Mouse (Mus musculus) large intestine, adult 2 months (tissue): Measurements from ENCODE around the gene Ermap. TPM values are rescaled to one million over a fixed set of nuclear protein-coding genes. Genes with fewer than 3 reads are reported as not detected.
A peak's percentile ranks its signal among the peaks of the same experiment; 100 is the strongest.

Source experiments
- DNase-seq: peaks from one replicate; pipeline ENCODE4 v3.0.0-alpha.2; 2012; ENCODE audit warnings: low read depth, low spot score
- whole genome bisulfite sequencing: fragments of 180-500 bp; shearing (Covaris S2); methylation state at CpG from one replicate; pipeline ENCODE4 v1.1.7; 2018; 5-methylcytosine and 5-hydroxymethylcytosine counted together
- polyA plus RNA-seq: library from polyadenylated mRNA; depleted of rRNA; stranded (reverse); fragments of >200 nt; gene quantifications from 2 replicates; pipeline ENCODE4 v1.2.3, GENCODE M21; 2012; rRNA removed

The Ermap gene
- polyA plus RNA-seq, 1 experiment = 0.10 TPM

GRCm38 (mm10) chr4:119142230-119142871 is 47.5 kb downstream of the Ermap start:
- no peak for DNase-seq
- WGBS = 34% methylated on average over 24 of the region's 24 CpGs

DNA sequence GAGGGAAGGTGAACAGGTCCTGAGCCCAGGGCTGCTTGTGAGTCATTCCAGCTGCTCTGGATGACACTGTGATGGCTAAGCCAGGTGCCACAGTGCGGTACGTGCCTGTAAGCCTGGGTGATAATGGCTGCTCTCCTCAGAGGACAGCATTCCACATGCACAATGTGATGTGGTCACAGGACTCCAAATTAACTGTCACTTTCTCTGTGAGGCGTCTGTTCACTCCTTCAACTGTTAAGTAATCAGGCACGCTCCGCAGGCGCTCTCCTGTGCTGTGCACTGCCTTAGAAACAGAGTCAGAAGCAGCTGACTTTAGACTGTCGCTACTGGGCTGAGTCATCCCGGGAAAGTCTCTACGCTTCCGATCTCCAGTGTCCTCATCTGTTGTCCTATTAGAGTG is 48.6 kb downstream of the Ermap start:
- WGBS = 75% methylated on average over 10 of the region's 10 CpGs
- no peak for DNase-seq

DNA sequence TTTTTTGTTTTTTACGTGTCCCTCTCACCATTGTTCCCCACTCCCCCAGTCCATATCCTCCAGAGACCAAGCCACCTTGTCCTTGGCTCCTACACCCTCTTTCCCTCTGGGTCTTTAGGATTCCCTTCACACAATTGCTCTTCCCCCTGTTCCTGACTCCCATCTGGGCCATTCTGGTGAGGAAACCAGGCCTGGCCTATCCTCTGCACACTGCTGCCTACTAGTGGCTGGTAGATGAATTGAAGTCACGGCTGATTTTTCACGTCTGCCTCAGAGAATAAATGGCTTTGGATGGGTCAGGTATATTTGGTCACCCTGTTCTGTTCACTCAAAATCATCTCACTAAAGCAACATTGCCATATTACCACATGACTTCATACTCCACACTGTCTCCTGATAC is 49.7 kb downstream of the Ermap start:
- DNase-seq = no peak
- 49% methylated on average over 3 of the region's 3 CpGs for WGBS

DNA sequence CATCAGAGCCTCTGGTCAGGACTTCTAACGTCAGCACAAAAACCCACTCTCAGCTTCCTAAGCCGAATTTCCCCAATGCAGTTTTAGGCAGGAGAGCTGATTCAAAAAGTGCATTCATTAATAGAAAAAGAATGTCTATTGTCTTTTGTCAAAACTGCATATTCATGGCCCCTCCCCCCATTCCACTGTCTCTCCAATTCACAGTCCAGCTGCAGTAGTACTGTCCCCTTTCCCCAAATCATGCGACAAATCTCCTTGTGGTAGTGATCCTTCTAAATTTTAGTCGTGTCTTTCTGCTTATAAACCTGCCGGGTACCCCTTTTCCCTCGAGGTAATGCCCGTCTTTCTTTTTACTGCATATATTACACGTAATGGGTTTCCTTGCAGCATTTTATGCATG is 51.0 kb downstream of the Ermap start:
- no peak for DNase-seq
- 68% methylated on average over 8 of the region's 8 CpGs for WGBS

GRCm38 (mm10) chr4:119138171-119138570 is 51.6 kb downstream of the Ermap start:
- DNase-seq = peak; percentile 75
- WGBS = 17% methylated on average over 18 of the region's 18 CpGs

GRCm38 (mm10) chr4:119137313-119137712 is 52.5 kb downstream of the Ermap start:
- 50% methylated on average over 8 of the region's 8 CpGs for WGBS
- no peak for DNase-seq

DNA sequence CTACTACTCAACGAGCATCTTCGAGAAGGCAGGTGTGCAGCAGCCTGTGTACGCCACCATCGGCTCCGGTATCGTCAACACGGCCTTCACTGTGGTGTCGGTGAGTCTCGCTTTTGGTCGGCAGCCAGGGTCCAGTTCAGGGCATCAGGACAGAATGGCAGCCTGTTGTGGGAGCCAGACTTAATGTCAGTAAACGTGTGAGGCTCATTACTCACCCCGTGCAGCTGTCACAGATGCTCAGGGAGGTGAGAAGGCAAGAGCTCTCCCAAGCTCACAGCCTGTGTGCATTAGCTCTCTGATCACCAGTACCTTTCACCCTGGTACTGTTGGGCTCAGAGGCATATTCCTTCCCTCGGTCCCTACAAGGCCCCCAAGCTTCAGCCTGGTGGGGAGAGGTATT is 56.0 kb downstream of the Ermap start:
- 93% methylated on average over 13 of the region's 13 CpGs for WGBS

DNA sequence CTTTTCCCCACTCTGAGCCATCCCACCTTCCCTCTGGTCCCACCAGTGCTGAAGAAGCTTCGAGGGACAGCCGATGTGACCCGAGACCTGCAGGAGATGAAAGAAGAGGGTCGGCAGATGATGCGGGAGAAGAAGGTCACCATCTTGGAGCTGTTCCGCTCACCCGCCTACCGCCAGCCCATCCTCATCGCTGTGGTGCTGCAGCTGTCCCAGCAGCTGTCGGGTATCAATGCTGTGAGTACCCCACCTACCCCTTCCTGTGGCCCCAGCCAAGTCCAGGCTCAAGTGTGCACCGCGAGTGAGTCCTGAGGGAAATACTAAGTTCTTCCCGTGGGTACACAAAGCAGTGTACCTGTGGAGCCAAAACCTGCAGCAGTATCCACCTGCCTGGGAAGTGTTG is 56.5 kb downstream of the Ermap start:
- 90% methylated on average over 13 of the region's 13 CpGs for WGBS

More for the DNA sequence above, 56.0 kb downstream of the Ermap start:
- DNase-seq = no peak

GRCm38 (mm10) chr4:119131189-119131910 is 58.5 kb downstream of the Ermap start:
- WGBS = 47% methylated on average over 8 of the region's 8 CpGs
- no peak for DNase-seq

More for the DNA sequence above, 56.5 kb downstream of the Ermap start:
- no peak for DNase-seq

DNA sequence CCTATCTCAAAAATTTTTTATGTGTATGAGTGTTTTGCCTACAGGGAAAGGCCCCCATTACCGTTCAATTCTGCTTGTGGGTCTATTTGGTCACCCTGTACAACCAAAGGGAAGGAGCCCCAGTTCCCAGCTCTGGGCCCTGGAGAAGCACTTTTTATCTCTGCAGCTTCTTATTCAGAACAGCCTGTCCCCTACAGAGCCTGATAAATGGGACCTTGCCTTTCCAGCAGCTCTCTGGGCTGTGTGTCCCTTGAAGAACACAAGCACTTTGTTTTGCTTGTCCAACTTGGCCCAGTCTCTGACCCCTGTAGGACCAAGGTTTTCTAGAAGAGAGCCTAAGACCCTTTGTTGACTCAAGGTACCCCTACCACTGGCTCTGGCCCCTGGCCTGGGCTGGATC is 60.7 kb downstream of the Ermap start:
- 91% methylated on average over 1 of the region's 1 CpGs for WGBS
- DNase-seq = no peak

DNA sequence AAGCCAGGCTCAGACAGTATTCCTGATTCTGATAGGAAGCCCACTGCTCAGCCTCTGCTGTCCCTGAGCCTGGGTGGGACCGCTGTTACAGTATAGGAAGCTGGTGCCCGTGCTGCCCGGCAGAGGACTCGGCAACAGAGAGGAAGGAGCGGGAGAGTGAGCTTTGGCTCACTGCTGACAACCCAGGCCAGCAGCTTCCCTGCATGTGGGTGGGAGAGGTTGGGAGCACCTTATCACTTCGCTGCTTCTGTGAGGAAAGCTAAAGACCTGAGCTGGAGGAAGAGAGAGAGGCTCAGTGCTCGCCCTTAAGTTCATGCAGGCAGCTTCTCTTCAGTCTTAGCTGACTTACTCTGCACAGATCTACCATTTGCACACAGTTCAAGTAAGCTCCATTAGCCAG is 61.3 kb downstream of the Ermap start:
- DNase-seq = no peak
- WGBS = 88% methylated on average over 7 of the region's 7 CpGs

- DNase-seq = no peak
- 77% methylated on average over 6 of the region's 6 CpGs for WGBS
Measured at GRCm38 (mm10) chr4:119127229-119127628, 62.6 kb downstream of the Ermap start.

- DNase-seq = no peak
- WGBS = 55% methylated on average over 9 of the region's 9 CpGs
Measured at GRCm38 (mm10) chr4:119125577-119126270, 64.1 kb downstream of the Ermap start.

Other genes with a start within 250 kb of the Ermap start
- gene Lao1, start 228.4 kb downstream of the Ermap start, polyA plus RNA-seq = 0.05 TPM in 1 of 2 replicates, not detected in the other
- 21.0 and 22.4 TPM in 2 replicates for gene Slc2a1, start 81.3 kb downstream of the Ermap start, polyA plus RNA-seq
- gene Zfp691, start 15.8 kb downstream of the Ermap start, polyA plus RNA-seq = 5.4 and 12.8 TPM in 2 replicates
- 23.6 and 35.1 TPM in 2 replicates for gene Svbp, start 5.3 kb upstream of the Ermap start, polyA plus RNA-seq
- gene Tmem269, start 28.2 kb upstream of the Ermap start, polyA plus RNA-seq = 0.09 TPM in 1 of 2 replicates, not detected in the other
- 3.0 and 4.6 TPM in 2 replicates for gene AU022252, start 42.7 kb upstream of the Ermap start, polyA plus RNA-seq
- gene P3h1, start 42.9 kb upstream of the Ermap start, polyA plus RNA-seq = 5.0 and 5.6 TPM in 2 replicates
- not detected in 2 replicates for gene Cldn19, start 65.4 kb upstream of the Ermap start, polyA plus RNA-seq
- gene Ybx1, start 104.6 kb upstream of the Ermap start, polyA plus RNA-seq = 218 and 233 TPM in 2 replicates
- 24.5 and 25.4 TPM in 2 replicates for gene Ppih, start 130.5 kb upstream of the Ermap start, polyA plus RNA-seq
- gene Ccdc30, start 225.5 kb upstream of the Ermap start, polyA plus RNA-seq = 0.11 and 0.14 TPM in 2 replicates
- 16.4 and 25.5 TPM in 2 replicates for gene Ppcs, start 232.4 kb upstream of the Ermap start, polyA plus RNA-seq
- gene Zmynd12, start 232.8 kb upstream of the Ermap start, polyA plus RNA-seq = 0.07 and 0.20 TPM in 2 replicates